Mouse (Mus musculus) heart, embryonic 12.5 days (tissue): ENCODE measurements at regions not wholly inside any gene's neighbourhood (a gene's known extent, or its start where the extent isn't known, plus 50 kb on each side); places are given as distances from the start of the nearest gene placed in this dataset.

Source experiments
- ATAC-seq: fragments of 200-750 bp; cut with Nextera tagmentation; 2 replicates; pipeline ENCODE4 v1.8.0; 2017; ENCODE audit warnings: moderate TSS enrichment, moderate library complexity; ENCODE audit not compliant: insufficient number of reproducible peaks, low FRiP score
- H3K27ac ChIP-seq: fragments of 300-500 bp; sonication (generic); 2 replicates; pipeline ENCODE4 v1.5.1; 2016; ENCODE audit warnings: mild to moderate bottlenecking, moderate library complexity; ENCODE audit not compliant: poor library complexity, severe bottlenecking
- H3K27me3 ChIP-seq: fragments of 300-500 bp; sonication (generic); replicated peaks from 2 replicates; pipeline ENCODE4 v1.6.1; 2016; ENCODE audit warnings: mild to moderate bottlenecking, moderate library complexity
- H3K36me3 ChIP-seq: fragments of 300-500 bp; sonication (generic); 2 replicates; pipeline ENCODE4 v1.6.1; 2016; ENCODE audit warnings: mild to moderate bottlenecking, moderate library complexity
- H3K4me1 ChIP-seq: fragments of 300-500 bp; sonication (generic); replicated peaks from 2 replicates; pipeline ENCODE4 v1.6.1; 2016; ENCODE audit warnings: mild to moderate bottlenecking
- H3K4me2 ChIP-seq: fragments of 300-500 bp; sonication (generic); 2 replicates; pipeline ENCODE4 v1.6.1; 2016; ENCODE audit warnings: mild to moderate bottlenecking, moderate library complexity
- H3K4me3 ChIP-seq: fragments of 300-500 bp; sonication (generic); 2 replicates; pipeline ENCODE4 v1.5.1; 2016; ENCODE audit warnings: mild to moderate bottlenecking
- H3K9ac ChIP-seq: fragments of 300-500 bp; sonication (generic); 2 replicates; pipeline ENCODE4 v1.6.1; 2016; ENCODE audit warnings: mild to moderate bottlenecking, moderate library complexity
- H3K9me3 ChIP-seq: fragments of 300-500 bp; sonication (generic); replicated peaks from 2 replicates; pipeline ENCODE4 v1.6.1; 2016; ENCODE audit warnings: mild to moderate bottlenecking, moderate library complexity
- WGBS: fragments of 180-500 bp; shearing (Covaris S2); methylation state at CpG from one replicate; pipeline ENCODE4 v1.1.7; 2016; 5-methylcytosine and 5-hydroxymethylcytosine counted together

DNA sequence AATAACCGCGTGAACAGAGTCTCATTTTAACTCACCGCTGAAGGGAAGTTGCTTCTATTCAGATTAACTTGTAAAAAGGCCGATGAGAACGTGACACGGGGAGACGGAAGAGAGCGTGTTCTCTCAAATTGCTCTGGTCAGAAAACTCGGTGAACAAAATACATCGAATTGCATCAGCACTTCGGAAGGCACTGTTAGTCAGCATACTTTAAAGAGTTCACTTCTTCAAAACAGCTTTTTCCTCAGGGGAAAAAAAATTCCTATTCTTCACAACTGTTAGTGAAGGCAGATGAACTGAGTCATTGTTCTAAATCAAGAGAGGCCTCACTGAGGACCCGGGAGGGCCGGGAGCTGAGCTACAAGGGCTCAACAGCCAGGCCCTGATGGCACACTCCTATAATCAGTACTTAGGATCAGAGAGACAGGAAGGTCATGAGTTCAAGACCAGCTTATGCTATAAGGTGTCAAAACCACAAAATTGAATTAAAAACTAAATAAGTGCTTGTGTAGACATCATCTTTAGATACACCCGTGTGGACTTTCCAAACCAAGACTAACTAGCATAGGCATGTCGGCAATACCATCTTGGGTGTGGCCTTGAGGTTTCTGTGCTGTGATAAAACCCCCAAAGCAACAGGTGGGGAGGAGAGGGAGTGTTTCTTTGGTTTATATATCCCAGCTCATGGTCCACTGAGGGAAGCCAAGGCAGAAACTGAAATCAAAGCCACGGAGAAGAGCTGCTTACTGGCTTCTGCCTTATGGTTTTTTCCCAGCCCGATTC lies 131.2 kb upstream of the Dyrk2 start:
- H3K4me1 ChIP-seq, result 0 out of 2 replicates have a peak, but pooled peaks cover 3% of the 10 kb centered on the region
- no peaks in the 10 kb centered on the region for H3K9me3 ChIP-seq
- 81% methylated on average over 17 of the region's 17 CpGs for WGBS

DNA sequence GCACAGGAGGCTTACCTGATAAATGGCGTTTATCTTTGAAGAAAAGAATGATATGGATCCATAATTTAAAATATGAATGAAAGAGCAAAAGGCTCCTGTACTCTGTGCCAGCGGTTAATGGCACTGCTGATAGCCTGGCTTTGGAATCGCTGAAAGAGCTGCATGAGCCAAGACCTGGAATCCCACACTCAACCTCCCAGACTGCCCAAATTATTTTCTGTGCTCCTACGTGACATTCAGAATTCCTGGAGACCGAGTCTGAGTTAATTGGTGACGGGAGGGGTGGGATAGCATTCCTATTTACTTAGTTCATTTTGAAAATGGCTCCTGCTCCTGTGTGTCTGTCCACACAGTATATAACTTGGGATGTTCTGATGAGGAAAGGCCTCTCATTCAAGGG lies 129.0 kb upstream of the Dyrk2 start:
- no peak overlapping the region for H3K4me3 ChIP-seq
- H3K36me3 ChIP-seq, result no peaks in the 10 kb centered on the region
- H3K9me3 ChIP-seq, result no peaks in the 10 kb centered on the region
- no peaks in the 10 kb centered on the region for H3K27me3 ChIP-seq
- no peak overlapping the region for H3K27ac ChIP-seq
- 0 out of 2 replicates have a peak, but pooled peaks cover 2% of the 10 kb centered on the region for H3K4me1 ChIP-seq
- no peak overlapping the region for H3K4me2 ChIP-seq
- ATAC-seq, result no peak
- 68% methylated on average over 6 of the region's 6 CpGs for WGBS
- no peak overlapping the region for H3K9ac ChIP-seq

More for the DNA sequence above, 131.2 kb upstream of the Dyrk2 start:
- no peak overlapping the region for H3K27ac ChIP-seq
- H3K4me3 ChIP-seq, result no peak overlapping the region
- no peak for ATAC-seq
- no peaks in the 10 kb centered on the region for H3K27me3 ChIP-seq
- no peak overlapping the region for H3K9ac ChIP-seq
- H3K4me2 ChIP-seq, result no peak overlapping the region
- H3K36me3 ChIP-seq, result no peaks in the 10 kb centered on the region

DNA sequence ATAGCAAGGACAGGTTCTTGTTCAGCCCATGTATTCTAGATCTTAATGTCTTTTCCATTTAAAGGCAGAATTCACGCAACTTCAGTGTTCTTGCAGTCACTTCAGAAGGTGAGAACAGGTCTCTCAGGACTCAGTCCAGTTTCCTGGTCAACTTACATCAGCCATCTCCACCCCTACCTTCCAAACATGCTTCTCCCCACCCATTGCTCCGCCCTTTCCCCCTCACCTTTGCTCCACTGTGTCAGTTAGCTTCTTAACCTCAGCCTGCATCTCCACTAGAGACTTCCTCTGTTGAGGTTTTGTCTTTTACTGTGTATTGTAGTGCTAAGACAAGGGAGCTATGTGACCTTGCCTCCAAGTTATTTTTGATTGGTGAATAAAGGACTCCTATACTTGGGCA lies 127.0 kb upstream of the Dyrk2 start:
- Histone ChIP-seq H3K4me2 (no peak overlapping the region), H3K4me1 (no peaks in the 10 kb centered on the region), H3K27ac (no peak overlapping the region), H3K9me3 (no peaks in the 10 kb centered on the region), H3K27me3 (no peaks in the 10 kb centered on the region), H3K9ac (no peak overlapping the region), H3K4me3 (no peak overlapping the region), H3K36me3 (no peaks in the 10 kb centered on the region)
- WGBS, result 90% methylated on average over 2 of the region's 2 CpGs
- ATAC-seq, result no peak

DNA sequence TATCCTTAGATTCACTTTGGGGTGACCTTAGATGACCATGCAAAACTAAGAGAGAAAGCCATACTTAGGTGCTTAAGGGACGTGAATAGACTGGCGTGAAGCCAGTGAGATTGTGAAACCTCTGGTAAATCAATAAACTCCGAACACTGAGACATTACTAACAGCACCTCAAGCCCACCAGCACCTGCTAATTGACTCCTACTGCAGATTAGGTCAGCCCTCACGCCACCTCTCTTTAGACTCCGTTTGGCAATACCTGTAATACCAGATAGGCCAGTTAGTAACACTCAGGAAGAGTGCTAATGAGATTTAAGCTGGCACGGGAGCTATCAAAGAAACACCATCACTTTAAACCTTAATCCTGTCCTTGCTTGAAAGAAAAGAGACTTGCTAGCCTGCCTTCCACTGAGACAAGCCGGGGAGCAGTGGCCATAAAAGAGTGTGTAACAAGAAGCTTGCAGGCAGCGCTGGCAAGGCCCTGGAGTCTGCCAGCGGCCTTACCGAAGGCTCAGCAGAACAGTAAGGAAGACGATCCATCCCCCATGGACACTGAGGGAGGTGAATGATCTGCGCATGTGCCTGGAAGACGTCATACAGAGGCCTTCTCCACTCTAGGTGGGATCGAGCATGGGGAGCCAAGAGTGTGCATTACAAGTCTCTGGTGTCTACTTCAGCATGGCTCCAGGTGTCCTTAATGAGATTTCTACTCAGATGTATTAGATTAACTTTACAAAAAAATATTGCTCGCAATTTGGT lies 124.0 kb upstream of the Dyrk2 start:
- no peak overlapping the region for H3K4me3 ChIP-seq
- H3K9me3 ChIP-seq, result no peaks in the 10 kb centered on the region
- no peak for ATAC-seq
- H3K36me3 ChIP-seq, result no peaks in the 10 kb centered on the region
- H3K27ac ChIP-seq, result no peak overlapping the region
- no peaks in the 10 kb centered on the region for H3K27me3 ChIP-seq
- peaks cover 5% of the 10 kb centered on the region for H3K4me1 ChIP-seq
- 55% methylated on average over 15 of the region's 15 CpGs for WGBS
- H3K9ac ChIP-seq, result no peak overlapping the region
- no peak overlapping the region for H3K4me2 ChIP-seq

DNA sequence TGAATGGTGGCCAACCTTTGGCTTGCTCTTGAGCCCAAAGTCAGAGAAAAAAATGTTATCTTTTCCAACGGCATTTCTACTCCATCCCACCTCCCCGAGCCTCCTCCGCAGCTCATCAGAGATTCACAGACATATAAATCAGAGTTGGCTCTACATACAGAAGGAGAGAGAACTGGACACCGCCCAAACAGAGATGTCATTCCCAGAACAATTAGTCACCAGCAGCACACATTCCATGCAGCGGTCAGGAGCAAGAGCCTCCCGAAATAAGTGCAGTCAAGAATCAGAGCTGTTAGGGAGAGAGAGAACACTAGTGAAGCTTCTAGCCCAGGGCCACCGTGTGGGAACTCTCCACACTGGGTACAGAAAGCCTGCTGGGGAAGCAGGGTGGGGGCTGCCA lies 121.2 kb upstream of the Dyrk2 start:
- peaks cover 5% of the 10 kb centered on the region for H3K4me1 ChIP-seq
- H3K4me3 ChIP-seq, result no peak overlapping the region
- no peaks in the 10 kb centered on the region for H3K9me3 ChIP-seq
- no peak overlapping the region for H3K9ac ChIP-seq
- H3K36me3 ChIP-seq, result no peaks in the 10 kb centered on the region
- H3K27ac ChIP-seq, result no peak overlapping the region
- H3K4me2 ChIP-seq, result no peak overlapping the region
- no peak for ATAC-seq
- no peaks in the 10 kb centered on the region for H3K27me3 ChIP-seq
- WGBS, result 42% methylated on average over 7 of the region's 7 CpGs

DNA sequence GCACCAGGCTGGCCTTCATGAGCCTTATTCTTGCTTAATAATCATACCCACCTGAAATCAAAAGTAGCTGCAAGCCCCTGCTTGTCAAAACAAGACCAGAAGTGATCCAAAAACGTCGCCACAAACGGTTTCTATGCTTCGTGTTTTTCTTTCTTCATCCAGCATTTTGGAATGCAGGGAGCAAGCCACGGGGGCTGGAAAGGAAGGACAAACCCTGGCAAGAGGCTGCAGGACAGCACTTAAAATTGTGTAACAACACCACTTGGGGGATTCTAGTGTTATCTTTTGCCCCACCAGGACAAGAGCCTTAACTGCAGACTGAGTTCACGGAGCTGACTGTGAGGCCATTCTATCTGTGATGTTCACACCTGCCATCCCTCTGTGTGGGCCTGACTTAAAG lies 120.5 kb upstream of the Dyrk2 start:
- Histone ChIP-seq H3K4me3 (no peak overlapping the region), H3K4me1 (peaks cover 5% of the 10 kb centered on the region), H3K27ac (no peak overlapping the region), H3K9ac (no peak overlapping the region), H3K36me3 (no peaks in the 10 kb centered on the region), H3K4me2 (no peak overlapping the region), H3K9me3 (no peaks in the 10 kb centered on the region), H3K27me3 (no peaks in the 10 kb centered on the region)
- ATAC-seq, result no peak
- WGBS, result 56% methylated on average over 6 of the region's 6 CpGs

DNA sequence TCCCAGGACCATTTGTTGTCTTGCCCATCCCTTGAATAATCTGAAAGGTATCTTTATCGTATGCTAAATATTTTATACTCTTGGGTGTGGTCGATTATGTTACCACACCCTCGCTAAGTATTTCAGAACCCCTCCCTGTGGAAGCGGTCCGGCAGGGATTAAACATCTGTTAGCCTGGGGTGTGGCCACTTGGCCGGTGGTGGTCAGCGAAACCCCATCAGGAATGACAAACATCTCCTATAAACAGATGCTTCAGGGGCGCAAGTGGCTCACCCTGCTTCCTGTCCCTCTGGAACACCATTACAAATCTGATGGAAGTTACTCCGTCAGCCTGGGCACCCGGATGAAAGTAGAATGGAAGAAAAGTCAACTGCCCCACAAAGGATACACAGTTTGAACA lies 119.8 kb upstream of the Dyrk2 start:
- Histone ChIP-seq H3K36me3 (no peaks in the 10 kb centered on the region), H3K27me3 (no peaks in the 10 kb centered on the region), H3K4me1 (peaks cover 5% of the 10 kb centered on the region), H3K9ac (no peak overlapping the region), H3K9me3 (no peaks in the 10 kb centered on the region), H3K27ac (no peak overlapping the region), H3K4me3 (no peak overlapping the region), H3K4me2 (no peak overlapping the region)
- no peak for ATAC-seq
- WGBS, result 75% methylated on average over 10 of the region's 10 CpGs

DNA sequence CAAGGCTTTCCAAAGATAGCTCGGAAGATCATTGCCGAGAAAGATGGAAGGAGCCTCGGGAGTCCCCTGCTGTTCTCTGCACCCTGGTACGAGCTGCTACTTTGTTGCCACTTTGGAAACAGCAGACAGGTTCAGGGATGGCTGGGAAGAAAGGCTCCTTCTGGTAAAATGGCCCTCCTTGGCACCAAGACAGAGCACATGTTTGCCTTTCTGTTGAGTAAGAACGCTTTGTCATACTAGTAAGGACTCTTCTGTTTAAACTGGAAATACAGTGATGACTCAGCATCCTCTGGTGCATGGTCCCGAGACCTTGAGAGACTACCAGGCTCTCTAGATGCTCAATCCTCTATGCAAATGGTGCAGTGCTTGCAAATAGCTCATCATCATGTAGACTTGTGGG lies 118.2 kb upstream of the Dyrk2 start:
- Histone ChIP-seq H3K9me3 (peaks cover 11% of the 10 kb centered on the region), H3K4me3 (no peak overlapping the region), H3K36me3 (no peaks in the 10 kb centered on the region), H3K4me1 (peaks cover 5% of the 10 kb centered on the region), H3K4me2 (no peak overlapping the region), H3K27me3 (no peaks in the 10 kb centered on the region), H3K27ac (no peak overlapping the region), H3K9ac (no peak overlapping the region)
- 76% methylated on average over 6 of the region's 6 CpGs for WGBS
- ATAC-seq, result no peak

DNA sequence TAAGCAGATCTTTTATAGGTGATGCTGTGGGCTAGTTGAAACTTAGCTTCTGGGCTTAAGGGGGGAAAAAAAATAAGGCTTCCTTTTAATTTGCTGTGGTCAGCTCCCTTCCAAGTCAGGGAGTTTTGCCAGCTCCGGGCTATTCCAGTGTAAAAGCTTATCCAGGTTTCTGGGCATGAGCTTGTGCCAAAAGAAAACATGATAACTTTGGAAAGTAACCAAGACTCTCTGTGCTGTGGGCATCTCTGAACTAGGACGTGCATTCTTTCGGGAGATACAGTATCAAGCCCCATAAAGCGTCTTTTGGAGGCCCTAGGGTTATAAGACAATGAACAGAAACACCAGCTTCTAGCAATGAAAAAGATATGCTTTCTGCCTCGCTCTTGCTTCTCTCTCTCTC lies 114.6 kb upstream of the Dyrk2 start:
- Histone ChIP-seq H3K27ac (no peak overlapping the region), H3K9ac (no peak overlapping the region), H3K4me2 (no peak overlapping the region), H3K4me1 (no peaks in the 10 kb centered on the region), H3K36me3 (no peaks in the 10 kb centered on the region), H3K27me3 (no peaks in the 10 kb centered on the region), H3K4me3 (no peak overlapping the region), H3K9me3 (peaks cover 11% of the 10 kb centered on the region)
- no peak for ATAC-seq
- 60% methylated on average over 5 of the region's 5 CpGs for WGBS

DNA sequence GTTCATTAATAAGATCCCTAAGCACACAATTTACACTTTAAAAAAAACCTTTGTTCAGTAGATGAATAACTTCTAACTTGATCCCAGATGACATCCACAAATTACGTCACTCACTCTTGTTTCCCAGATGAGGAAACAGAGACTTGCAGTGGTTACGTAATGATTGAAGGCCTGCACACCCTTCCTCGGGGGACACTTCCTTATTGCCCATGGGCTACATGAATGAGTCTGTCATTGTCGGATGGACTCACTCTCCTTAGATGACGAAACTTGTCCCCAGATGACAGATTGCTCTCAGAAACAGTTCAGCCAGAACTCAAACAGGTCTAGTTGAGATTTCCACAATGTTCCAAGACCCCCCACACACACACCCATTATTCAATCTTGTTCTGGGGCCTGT lies 111.4 kb upstream of the Dyrk2 start:
- H3K9ac ChIP-seq, result no peak overlapping the region
- WGBS, result 79% methylated on average over 5 of the region's 5 CpGs
- H3K4me2 ChIP-seq, result no peak overlapping the region
- no peaks in the 10 kb centered on the region for H3K36me3 ChIP-seq
- no peak overlapping the region for H3K27ac ChIP-seq
- no peaks in the 10 kb centered on the region; the same call in 1 of the 2 replicates for H3K4me1 ChIP-seq
- no peak for ATAC-seq
- H3K9me3 ChIP-seq, result peaks cover 11% of the 10 kb centered on the region
- H3K27me3 ChIP-seq, result 0 out of 2 replicates have a peak, but pooled peaks cover 3% of the 10 kb centered on the region
- no peak overlapping the region for H3K4me3 ChIP-seq

DNA sequence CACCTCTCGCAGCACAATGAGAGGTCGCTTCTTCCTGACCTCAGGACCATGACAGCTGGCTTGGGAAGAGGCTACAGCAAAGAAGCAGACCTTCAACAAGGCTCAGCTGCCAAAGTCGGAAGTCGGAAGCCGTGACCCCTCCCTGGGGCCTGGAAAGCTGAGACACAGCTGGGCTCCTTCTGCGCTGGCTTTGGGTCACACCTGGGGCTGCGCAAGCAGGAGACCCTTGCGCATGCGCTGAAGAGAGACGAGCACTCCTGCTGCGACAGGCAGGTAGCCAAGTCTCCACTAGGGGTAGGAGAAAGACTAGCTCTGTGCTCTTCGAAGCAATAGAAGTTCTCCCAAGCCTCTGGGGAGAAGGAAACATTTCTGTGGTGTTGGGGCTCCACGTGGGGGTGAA lies 109.3 kb upstream of the Dyrk2 start:
- 0 out of 2 replicates have a peak overlapping the region, but pooled peaks have one; percentile 4 for H3K4me2 ChIP-seq
- ATAC-seq, result no peak
- H3K36me3 ChIP-seq, result no peaks in the 10 kb centered on the region
- H3K9me3 ChIP-seq, result peaks cover 11% of the 10 kb centered on the region
- 50% methylated on average over 13 of the region's 13 CpGs for WGBS
- H3K4me1 ChIP-seq, result no peaks in the 10 kb centered on the region; the same call in 1 of the 2 replicates
- H3K9ac ChIP-seq, result no peak overlapping the region
- 0 out of 2 replicates have a peak, but pooled peaks cover 3% of the 10 kb centered on the region for H3K27me3 ChIP-seq
- H3K4me3 ChIP-seq, result no peak overlapping the region
- no peak overlapping the region for H3K27ac ChIP-seq
